Mouse (Mus musculus) megakaryocyte, adult 5-6 weeks (primary cell): ENCODE measurements around the gene Dtymk. TPM values are rescaled to one million over a fixed set of nuclear protein-coding genes. Genes with fewer than 3 reads are reported as not detected.
"Not testable (repeated sequence)": the region's sequence is repeated elsewhere in the genome, so short reads cannot be mapped to it uniquely, and the experiment has no call there.

Source experiments
- ATAC-seq: 2 replicates; pipeline ENCODE4 v1.8.0; 2016; ENCODE audit warnings: mild to moderate bottlenecking, inconsistent platforms; ENCODE audit not compliant: poor library complexity, severe bottlenecking
- total RNA-seq, 2 experiments: library from RNA; stranded (forward) in 1 of 2; stranded (reverse) in 1 of 2; fragments of 153-499, 151-499 nt in 1 of 2; fragments of 221-1000, 200-1000 nt in 1 of 2; gene quantifications; 2 replicates each; pipeline versions ENCODE4 v1.2.3 to v1.2.4; 2015 to 2017

The Dtymk gene
- 89.6 and 94.6 TPM in 2 replicates for total RNA-seq (2015)
- 78.7 and 94.6 TPM in 2 replicates for total RNA-seq (2017)

- ATAC-seq: peak; percentile 68
These were observed at the start of gene Dtymk for GRCm38 (mm10) chr1:93801741-93802238. Gene Dtymk (minus strand): TSS chr1:93801934.

DNA sequence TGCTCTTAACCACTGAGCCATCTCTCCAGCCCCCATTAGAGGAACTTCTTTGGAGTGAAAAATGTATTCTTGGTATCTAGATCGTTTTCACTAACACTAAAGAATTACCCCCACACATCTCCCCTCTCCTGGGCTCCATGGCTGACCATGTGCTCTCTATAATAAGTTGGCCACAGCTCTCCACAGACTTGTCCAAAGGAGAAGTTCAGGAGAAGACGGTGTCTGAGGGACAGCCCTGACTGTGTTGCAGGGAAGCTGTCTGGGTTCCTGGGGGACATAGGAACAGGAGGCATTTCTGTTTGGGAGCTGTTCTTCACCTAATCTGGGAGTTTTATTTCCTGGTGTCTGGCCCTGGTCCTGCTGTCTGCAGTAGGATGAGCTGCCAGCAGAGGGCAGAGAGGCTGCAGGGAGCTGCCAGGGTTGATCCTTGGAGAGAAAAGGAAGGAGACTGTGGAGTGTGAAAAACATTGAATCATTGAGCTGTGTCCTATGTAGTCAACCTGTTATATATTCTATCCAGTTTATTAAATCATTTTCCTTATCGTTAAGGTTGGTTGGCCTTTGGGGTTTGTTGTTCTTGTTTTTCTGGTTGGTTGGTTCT, 44.1 kb upstream of the Dtymk start:
- peak; percentile 75 for ATAC-seq

DNA sequence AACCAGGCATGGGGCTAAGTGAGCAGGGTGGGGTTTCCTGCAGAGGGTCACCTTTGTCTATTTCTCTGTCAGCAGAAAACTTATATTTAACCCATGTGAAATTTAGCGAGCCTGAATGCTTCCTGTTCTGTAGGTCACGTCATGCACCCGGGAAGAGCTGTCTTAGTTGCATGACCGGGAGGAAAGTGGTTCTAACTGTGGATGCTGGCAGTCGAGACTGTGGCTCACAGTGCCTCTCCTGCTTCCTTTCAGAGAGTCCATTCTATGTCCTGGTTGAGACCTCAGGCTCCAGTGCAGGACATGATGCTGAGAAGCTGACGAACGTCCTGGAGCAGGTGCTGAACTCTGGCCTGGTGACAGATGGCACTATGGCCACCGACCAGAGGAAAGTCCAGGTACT, 36.8 kb upstream of the Dtymk start:
- ATAC-seq: not testable (repeated sequence)

DNA sequence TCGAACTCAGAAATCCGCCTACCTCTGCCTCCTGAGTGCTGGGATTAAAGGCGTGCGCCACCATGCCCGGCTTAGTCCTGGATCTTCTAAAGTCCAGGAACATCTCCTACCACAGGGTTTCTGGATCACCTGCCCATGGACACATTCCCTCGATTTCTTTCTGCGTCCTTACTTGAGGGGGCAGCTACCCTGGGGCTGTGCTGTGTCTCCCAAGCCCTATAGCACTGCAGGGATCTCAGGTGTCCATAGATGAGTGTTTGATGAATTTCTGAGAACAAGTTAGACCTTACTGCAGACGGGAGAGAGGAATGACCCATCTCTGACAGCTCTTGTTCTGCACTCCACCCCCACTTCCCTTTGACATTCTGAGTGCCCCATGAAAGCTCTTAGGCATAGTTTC, 35.6 kb upstream of the Dtymk start:
- no peak for ATAC-seq

GRCm38 (mm10) chr1:93836532-93836913, 34.8 kb upstream of the Dtymk start:
- ATAC-seq: no peak

DNA sequence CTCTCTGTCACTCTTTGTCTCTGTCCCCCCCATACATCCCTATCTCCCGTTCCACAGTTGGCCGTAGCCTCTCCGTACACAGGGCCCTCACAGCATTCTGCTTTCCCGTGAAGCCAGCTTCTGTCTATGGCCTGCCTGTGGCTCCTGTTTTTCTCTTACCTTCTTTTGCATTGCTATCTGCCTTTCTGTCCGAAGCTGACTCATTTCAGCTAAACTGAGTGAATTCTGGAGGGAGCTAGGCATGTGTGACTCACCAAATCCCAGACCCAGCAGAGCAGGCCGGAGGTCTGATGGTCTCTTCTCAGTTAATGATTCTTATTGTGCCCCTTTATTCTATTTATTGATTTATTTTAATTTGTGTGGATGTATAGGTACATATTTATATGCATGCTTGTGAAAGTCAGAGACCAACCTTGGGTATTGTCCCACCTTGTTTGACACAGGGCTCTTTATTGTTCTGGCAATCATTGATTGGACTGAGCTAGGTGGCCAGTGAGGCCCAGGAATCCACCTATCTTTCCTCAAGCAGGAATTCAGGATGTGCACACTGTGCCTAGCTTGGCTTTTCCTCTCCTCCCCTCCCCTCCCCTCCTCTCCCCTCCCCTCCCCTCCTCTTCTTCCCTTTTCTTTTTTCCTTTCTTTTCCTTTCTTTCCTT, 34.3 kb upstream of the Dtymk start:
- no peak for ATAC-seq

- no peak for ATAC-seq
These were observed 33.5 kb upstream of the Dtymk start for GRCm38 (mm10) chr1:93835211-93835610.

GRCm38 (mm10) chr1:93834671-93835150, 33.0 kb upstream of the Dtymk start:
- no peak for ATAC-seq

DNA sequence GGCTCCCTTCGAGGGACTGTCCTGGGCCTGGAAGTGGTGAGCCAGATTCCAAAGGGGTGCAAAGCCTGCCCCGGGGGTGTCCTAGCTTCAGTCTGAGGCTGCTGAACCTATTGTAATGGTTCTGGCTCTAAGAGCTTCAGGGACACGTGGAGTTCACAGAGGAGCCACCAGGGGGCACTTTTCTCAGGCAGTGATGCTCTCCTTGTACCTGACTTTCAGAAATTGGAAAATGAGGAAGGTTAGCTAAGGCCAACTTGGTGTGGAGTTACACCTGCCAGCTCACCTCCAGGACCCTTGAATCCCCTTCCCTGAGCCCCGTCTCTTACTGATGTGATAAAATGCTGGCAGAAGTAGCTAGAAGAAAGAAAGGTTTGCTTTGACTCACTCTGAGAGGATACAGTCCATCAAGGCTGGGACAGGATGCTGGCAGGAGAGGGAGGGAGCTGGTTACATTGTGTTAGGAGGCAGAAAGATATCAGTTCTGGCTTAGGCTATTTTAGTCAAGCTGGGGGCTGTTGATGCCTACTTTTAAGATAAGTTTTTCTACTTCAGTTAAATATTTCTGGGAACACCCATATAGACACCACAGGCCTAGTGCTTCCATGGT, 31.1 kb upstream of the Dtymk start:
- peak; percentile 96 for ATAC-seq

DNA sequence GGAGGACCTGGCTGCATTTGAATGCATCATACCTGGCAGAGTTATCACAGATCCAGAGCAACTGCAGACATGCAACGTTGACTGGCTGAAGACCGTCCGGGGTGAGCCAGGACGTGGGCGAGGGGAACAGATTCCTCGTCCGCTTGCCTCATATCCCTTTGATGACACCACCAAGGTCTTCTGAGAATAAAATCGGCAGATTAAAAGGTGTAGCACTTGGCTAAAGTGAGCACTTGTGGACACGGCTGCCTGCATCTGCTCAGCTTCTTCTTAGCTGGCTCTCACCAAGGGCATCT, 24.8 kb upstream of the Dtymk start:
- ATAC-seq: no peak

DNA sequence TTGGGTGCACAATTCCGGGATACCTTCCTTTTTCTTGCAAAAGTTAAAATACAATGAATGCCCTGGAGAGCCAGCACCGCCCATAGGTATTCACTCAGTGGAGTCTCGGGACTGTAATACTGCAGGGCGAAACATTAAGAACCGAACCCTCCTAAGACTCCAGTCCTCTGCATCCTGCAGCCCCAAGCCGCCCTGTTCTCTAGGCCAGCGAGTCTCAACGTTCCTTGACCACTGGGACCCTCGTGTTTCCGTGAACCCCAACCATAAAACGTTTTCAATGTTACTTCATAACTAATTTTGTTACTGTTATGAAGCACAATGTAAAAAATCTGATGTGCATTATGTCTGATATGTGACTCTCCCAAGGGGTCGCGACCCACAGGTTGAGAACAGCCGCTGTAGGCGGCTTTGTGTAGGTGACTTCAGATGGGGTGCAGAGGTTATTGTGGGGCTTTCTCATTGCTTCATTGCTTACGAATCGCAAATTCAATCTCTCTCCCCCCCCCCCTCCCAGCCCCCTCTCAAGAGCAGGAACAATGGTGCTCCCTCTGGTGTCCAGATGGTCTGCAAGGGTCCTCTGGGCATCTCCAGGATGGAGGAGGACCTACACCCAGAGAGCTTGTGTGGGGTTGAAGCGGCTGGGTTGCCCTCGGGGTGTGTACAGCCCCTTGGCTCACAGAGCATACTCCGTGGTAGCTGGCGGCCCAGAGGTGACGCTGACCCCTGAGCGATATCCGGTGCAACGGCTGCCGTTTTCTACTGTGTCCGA, 24.2 kb upstream of the Dtymk start:
- 0 out of 2 replicates have a peak, but pooled peaks have one; percentile 11 for ATAC-seq

- ATAC-seq: peak; percentile 88
These were observed 23.5 kb upstream of the Dtymk start for GRCm38 (mm10) chr1:93825105-93825674.

GRCm38 (mm10) chr1:93824609-93825008, 22.9 kb upstream of the Dtymk start, which contains the start of gene D2hgdh:
Gene D2hgdh (plus strand): TSS chr1:93824909.
- peak; percentile 14 for ATAC-seq

DNA sequence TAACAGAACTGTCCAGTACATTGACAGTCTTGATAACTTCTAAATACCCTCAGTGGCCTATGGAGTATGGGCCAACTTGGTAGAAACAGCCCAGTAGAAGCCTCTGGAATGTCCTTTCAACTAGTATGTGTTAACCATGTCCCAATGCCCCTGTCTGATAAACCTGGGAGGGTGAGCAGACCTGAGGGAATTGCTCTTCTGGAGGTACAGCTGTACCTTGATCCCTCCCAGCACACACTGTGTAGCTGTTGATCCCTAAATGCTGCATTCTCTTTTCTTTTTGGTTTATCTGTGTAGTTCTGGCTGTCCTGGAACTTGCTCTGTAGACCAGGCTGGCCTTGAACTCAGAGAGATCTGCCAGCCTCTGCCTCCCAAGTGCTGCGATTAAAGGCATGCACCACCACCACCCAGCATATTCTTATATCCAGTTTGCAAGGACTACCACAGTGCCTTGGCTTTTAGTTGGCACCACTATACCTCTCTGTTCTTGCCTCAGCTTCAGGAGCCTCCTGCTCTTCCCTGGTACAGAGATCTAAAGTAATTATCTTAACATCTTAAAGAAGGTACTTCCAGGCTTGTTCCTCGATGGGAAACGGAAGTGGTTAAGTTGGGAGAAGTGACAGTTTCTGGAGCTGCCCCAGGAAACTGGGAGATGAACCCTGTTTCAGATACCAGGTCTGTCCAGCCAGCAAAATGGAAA, 22.2 kb upstream of the Dtymk start:
- no peak for ATAC-seq

DNA sequence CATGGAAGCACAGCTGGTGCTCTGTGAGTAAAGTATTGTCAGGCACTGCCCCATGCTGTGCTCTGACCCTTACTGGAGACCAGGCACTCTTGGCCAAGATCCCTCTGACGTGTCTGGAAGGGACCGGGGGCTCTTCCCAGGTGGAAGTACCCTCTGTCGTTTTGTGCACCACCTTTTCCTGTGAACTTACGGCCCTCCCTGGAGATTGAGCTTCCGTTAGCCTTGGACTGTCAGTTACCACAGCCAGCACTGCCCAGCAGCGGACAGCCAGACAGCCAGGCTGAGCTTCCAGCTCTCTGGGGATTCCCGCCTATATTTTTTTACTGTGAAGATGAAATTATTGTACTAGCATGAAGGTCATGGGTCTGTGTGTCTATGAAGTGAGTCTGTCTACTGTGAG, 17.0 kb upstream of the Dtymk start:
- ATAC-seq: peak; percentile 5; the same call in 1 of the 2 replicates

DNA sequence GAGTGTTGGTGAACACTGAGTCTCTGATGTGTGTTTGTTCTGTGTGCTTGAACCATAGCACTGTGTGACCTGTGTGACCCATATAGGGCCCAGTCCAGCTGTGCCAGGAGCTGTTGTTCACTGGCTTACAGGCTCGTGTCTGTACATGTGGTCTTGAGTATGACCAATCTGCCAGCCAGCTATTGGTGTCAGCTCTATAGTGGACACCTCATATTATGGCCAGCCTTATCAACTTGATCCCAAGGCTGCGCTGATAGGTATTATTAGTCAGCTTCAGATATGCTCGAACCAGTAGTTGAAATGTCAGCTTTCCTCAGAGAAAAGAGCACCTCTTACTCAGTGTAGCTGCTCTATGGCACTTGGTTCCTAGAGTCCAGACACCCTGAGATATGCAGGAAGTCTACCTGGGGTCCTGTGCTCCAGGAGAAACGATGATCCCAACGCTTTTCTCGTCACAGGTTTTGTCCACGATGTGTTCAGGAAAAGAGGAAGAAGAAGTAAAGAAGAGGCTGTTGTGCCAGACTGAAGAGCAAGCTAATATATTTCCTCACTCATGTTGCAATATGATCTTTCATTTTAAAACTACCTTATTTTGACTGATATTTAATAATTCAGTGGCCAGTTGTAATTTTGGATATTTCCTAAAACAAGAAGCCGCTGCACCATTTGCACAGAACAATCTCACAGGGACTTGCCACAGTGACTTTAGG, 16.2 kb upstream of the Dtymk start:
- ATAC-seq: peak; percentile 72

DNA sequence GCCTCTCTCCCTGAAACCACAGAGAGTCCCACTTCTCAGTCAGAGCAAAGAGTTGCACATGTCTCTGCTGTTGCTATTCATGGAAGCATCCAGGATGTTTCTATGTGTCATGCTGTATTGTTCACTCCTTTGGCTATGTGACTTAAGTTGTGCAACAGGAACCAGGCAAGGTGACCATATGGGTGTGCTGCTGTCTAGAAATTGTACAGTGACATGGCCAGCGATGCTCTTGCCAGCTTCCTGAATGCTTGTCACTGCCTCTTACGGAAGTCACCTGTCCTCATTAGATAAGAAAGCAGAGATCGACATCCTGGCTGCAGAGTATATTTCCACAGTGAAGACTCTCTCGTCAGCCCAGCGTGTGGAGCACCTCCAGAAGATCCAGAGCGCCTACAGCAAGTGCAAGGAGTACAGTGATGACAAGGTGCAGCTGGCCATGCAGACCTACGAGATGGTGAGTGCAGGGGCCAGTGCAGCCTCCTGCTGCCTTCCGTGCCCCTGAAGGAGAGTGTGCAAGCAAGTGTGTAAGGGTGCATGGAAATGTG, 9.8 kb upstream of the Dtymk start:
- peak; percentile 62 for ATAC-seq

DNA sequence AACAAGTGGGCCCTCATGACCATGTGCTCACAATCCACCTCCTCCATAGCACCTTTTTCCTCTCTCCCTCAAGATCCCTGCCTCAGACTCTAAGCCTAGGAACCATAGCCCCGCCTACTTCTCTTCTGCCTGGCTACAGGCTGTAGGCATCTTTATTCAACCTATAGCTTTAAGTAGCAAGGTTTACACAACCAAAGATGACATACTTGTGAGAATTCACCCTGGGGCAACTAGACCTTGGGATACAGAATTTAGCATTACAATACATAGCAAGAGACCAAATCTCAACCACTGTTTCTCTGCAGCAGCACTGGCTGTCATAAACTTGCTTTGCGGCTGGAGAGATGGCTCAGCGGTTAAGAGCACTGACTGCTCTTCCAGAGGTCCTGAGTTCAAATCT, 8.3 kb upstream of the Dtymk start:
- ATAC-seq: no peak

- ATAC-seq: no peak
These were observed 7.1 kb upstream of the Dtymk start for GRCm38 (mm10) chr1:93808871-93809270.
